Mouse (Mus musculus) heart, embryonic 11.5 days (tissue): ENCODE data around the gene Actl6a. TPM values are rescaled to one million over a fixed set of nuclear protein-coding genes. Genes with fewer than 3 reads are reported as not detected.
A peak's percentile ranks its signal among the peaks of the same experiment; 100 is the strongest.
"Not testable (repeated sequence)": the region's sequence is repeated elsewhere in the genome, so short reads cannot be mapped to it uniquely, and the experiment has no call there.

Experiments used
- ATAC-seq: fragments of 200-750 bp; cut with Nextera tagmentation; replicated peaks from 2 replicates; pipeline ENCODE4 v1.8.0; 2017; ENCODE audit warnings: moderate library complexity; ENCODE audit not compliant: insufficient number of reproducible peaks, low FRiP score, low TSS enrichment
- H3K27ac ChIP-seq: fragments of 300-500 bp; sonication (generic); 2 replicates; pipeline ENCODE4 v1.5.1; 2014; ENCODE audit warnings: mild to moderate bottlenecking, low read depth, low read length
- H3K27me3 ChIP-seq: fragments of 300-500 bp; sonication (generic); 2 replicates; pipeline ENCODE4 v1.6.1; 2014; ENCODE audit warnings: mild to moderate bottlenecking, low read length, mixed read lengths; ENCODE audit not compliant: control insufficient read depth, insufficient read depth
- H3K36me3 ChIP-seq: fragments of 300-500 bp; sonication (generic); 2 replicates; pipeline ENCODE4 v1.6.1; 2014; ENCODE audit warnings: mild to moderate bottlenecking, low read length, moderate library complexity, mixed read lengths; ENCODE audit not compliant: control insufficient read depth, insufficient read depth
- H3K4me1 ChIP-seq: fragments of 300-500 bp; sonication (generic); 2 replicates; pipeline ENCODE4 v1.6.1; 2014; ENCODE audit warnings: low read length; ENCODE audit not compliant: control insufficient read depth, insufficient read depth
- H3K4me2 ChIP-seq: fragments of 300-500 bp; sonication (generic); 2 replicates; pipeline ENCODE4 v1.6.1; 2014; ENCODE audit warnings: mild to moderate bottlenecking, moderate library complexity
- H3K4me3 ChIP-seq: fragments of 300-500 bp; sonication (generic); 2 replicates; pipeline ENCODE4 v1.5.1; 2014; ENCODE audit warnings: low read depth, low read length
- H3K9ac ChIP-seq: fragments of 300-500 bp; sonication (generic); 2 replicates; pipeline ENCODE4 v1.6.1; 2014; ENCODE audit warnings: mild to moderate bottlenecking, low read depth, low read length, moderate library complexity
- H3K9me3 ChIP-seq: fragments of 300-500 bp; sonication (generic); replicated peaks from 2 replicates; pipeline ENCODE4 v1.6.1; 2016; ENCODE audit warnings: low read length; ENCODE audit not compliant: control insufficient read depth
- WGBS: fragments of 180-500 bp; shearing (Covaris S2); extraction: QIAGEN DNeasy Blood & Tissue Kit; methylation state at CpG from one replicate; pipeline ENCODE4 v1.1.7; 2014; ENCODE audit not compliant: insufficient replicate concordance; 5-methylcytosine and 5-hydroxymethylcytosine counted together
- polyA plus RNA-seq: library from polyadenylated mRNA; unstranded; fragments of >200 nt; fragmentation: Nextera tagmentation; extraction: Ambion mirVana; gene quantifications from 2 replicates; pipeline ENCODE4 v1.2.1, GENCODE M21; 2014

The Actl6a gene
- polyA plus RNA-seq, 1 experiment from 2014 or later, result 110 TPM

GRCm38 (mm10) chr3:32704021-32704420 is 2.1 kb upstream of the Actl6a start:
- H3K9ac ChIP-seq, H3K27me3 ChIP-seq, H3K27ac ChIP-seq, H3K36me3 ChIP-seq, ATAC-seq, H3K4me1 ChIP-seq, H3K4me2 ChIP-seq, H3K9me3 ChIP-seq, H3K4me3 ChIP-seq: not testable (repeated sequence)
- whole genome bisulfite sequencing, result 84% methylated on average over 6 of the region's 6 CpGs

- H3K27ac ChIP-seq, H3K36me3 ChIP-seq, ATAC-seq, H3K9ac ChIP-seq, H3K27me3 ChIP-seq, H3K4me1 ChIP-seq, H3K4me3 ChIP-seq, H3K4me2 ChIP-seq, H3K9me3 ChIP-seq: not testable (repeated sequence)
- 84% methylated on average over 10 of the region's 10 CpGs for WGBS
These were observed 1.5 kb upstream of the Actl6a start for GRCm38 (mm10) chr3:32704632-32705031.

- H3K4me1 ChIP-seq, result peaks cover 3% of the 10 kb centered on the region; the same call in 1 of the 2 replicates
These were observed 1.9 kb downstream of the Actl6a start for GRCm38 (mm10) chr3:32708052-32708367.

GRCm38 (mm10) chr3:32708368-32709231 is 2.5 kb downstream of the Actl6a start:
- Histone ChIP-seq H3K9me3 (no peaks in the 10 kb centered on the region), H3K27me3 (no peaks in the 10 kb centered on the region), H3K4me1 (peaks cover 3% of the 10 kb centered on the region; the same call in 1 of the 2 replicates), H3K27ac (peak overlapping the region; percentile 92), H3K4me2 (peak overlapping the region; percentile 74), H3K36me3 (peaks cover 9% of the 10 kb centered on the region; the same call in 1 of the 2 replicates), H3K4me3 (peak overlapping the region; percentile 78), H3K9ac (peak overlapping the region; percentile 88)
- ATAC-seq, result peak; percentile 100
- under 1% methylated on average over 87 of the region's 90 CpGs for WGBS

More at GRCm38 (mm10) chr3:32708052-32708367, 1.9 kb downstream of the Actl6a start:
- H3K36me3 ChIP-seq, result peaks cover 6% of the 10 kb centered on the region; the same call in 1 of the 2 replicates
- no peaks in the 10 kb centered on the region for H3K9me3 ChIP-seq
- H3K9ac ChIP-seq, result no peak overlapping the region
- no peak overlapping the region for H3K27ac ChIP-seq
- WGBS, result under 1% methylated on average over 4 of the region's 4 CpGs
- peak overlapping the region; percentile 78 for H3K4me3 ChIP-seq
- peak overlapping the region; percentile 61 for H3K4me2 ChIP-seq
- ATAC-seq, result no peak
- no peaks in the 10 kb centered on the region for H3K27me3 ChIP-seq

- H3K4me1 ChIP-seq, result peaks cover 3% of the 10 kb centered on the region; the same call in 1 of the 2 replicates
- H3K36me3 ChIP-seq, result peaks cover 12% of the 10 kb centered on the region
- no peaks in the 10 kb centered on the region for H3K27me3 ChIP-seq
- peak overlapping the region; percentile 78 for H3K4me3 ChIP-seq
- 11% methylated on average over 9 of the region's 9 CpGs for WGBS
- peak overlapping the region; percentile 74 for H3K4me2 ChIP-seq
- no peak for ATAC-seq
- H3K9me3 ChIP-seq, result no peaks in the 10 kb centered on the region
- H3K27ac ChIP-seq, result peak overlapping the region; percentile 92
- peak overlapping the region; percentile 88 for H3K9ac ChIP-seq
These were observed 3.3 kb downstream of the Actl6a start for GRCm38 (mm10) chr3:32709388-32709787.

- H3K9ac ChIP-seq, result no peak overlapping the region
- no peak overlapping the region for H3K4me3 ChIP-seq
- no peak overlapping the region for H3K27ac ChIP-seq
- no peak overlapping the region for H3K4me2 ChIP-seq
- no peaks in the 10 kb centered on the region for H3K9me3 ChIP-seq
- H3K36me3 ChIP-seq, result peaks cover 37% of the 10 kb centered on the region
- H3K4me1 ChIP-seq, result peaks cover 3% of the 10 kb centered on the region; the same call in 1 of the 2 replicates
- no peak for ATAC-seq
- 88% methylated on average over 3 of the region's 3 CpGs for WGBS
- H3K27me3 ChIP-seq, result no peaks in the 10 kb centered on the region
These were observed 7.6 kb downstream of the Actl6a start for GRCm38 (mm10) chr3:32713711-32714110.

- H3K4me3 ChIP-seq, H3K27ac ChIP-seq, H3K27me3 ChIP-seq, H3K9ac ChIP-seq, H3K4me1 ChIP-seq, H3K4me2 ChIP-seq, H3K9me3 ChIP-seq, ATAC-seq: not testable (repeated sequence)
- peaks cover 45% of the 10 kb centered on the region for H3K36me3 ChIP-seq
- WGBS, result 92% methylated on average over 6 of the region's 6 CpGs
These were observed 11.3 kb downstream of the Actl6a start for GRCm38 (mm10) chr3:32717403-32717802.

GRCm38 (mm10) chr3:32718271-32718670 is 12.2 kb downstream of the Actl6a start:
- Histone ChIP-seq H3K27ac (no peak overlapping the region), H3K9ac (no peak overlapping the region), H3K27me3 (no peaks in the 10 kb centered on the region), H3K4me2 (no peak overlapping the region), H3K4me1 (no peaks in the 10 kb centered on the region), H3K4me3 (no peak overlapping the region), H3K9me3 (no peaks in the 10 kb centered on the region), H3K36me3 (peaks cover 48% of the 10 kb centered on the region)
- ATAC-seq, result no peak
- WGBS, result 92% methylated on average over 5 of the region's 5 CpGs

GRCm38 (mm10) chr3:32724191-32724590 is 18.1 kb downstream of the Actl6a start:
- WGBS, result 91% methylated on average over 7 of the region's 7 CpGs

More at GRCm38 (mm10) chr3:32724191-32724590, 18.1 kb downstream of the Actl6a start:
- Histone ChIP-seq H3K9ac (no peak overlapping the region), H3K36me3 (peaks cover 52% of the 10 kb centered on the region), H3K27me3 (no peaks in the 10 kb centered on the region), H3K4me1 (no peaks in the 10 kb centered on the region), H3K4me2 (no peak overlapping the region), H3K9me3 (0 out of 2 replicates have a peak, but pooled peaks cover 2% of the 10 kb centered on the region), H3K4me3 (no peak overlapping the region), H3K27ac (no peak overlapping the region)
- ATAC-seq, result no peak
